Mouse (Mus musculus): ENCODE data around the gene Cd68.
"Not testable (repeated sequence)": the region's sequence is repeated elsewhere in the genome, so short reads cannot be mapped to it uniquely, and the experiment has no call there.

The Cd68 gene

GRCm38 (mm10) chr11:69622406-69622805, 43.5 kb downstream of the Cd68 start:
- peak; percentile 51 to 63 for DNase-seq

GRCm38 (mm10) chr11:69621571-69622268, 44.2 kb downstream of the Cd68 start, which contains the start of gene Sat2:
Sat2 (plus strand) TSS chr11:69622024.
- DNase-seq, result peak; percentile 64

- no peak for DNase-seq
These were observed 45.4 kb downstream of the Cd68 start for GRCm38 (mm10) chr11:69620394-69621081.

- DNase-seq, result no peak
These were observed 48.1 kb downstream of the Cd68 start, which contains the start of gene Shbg for GRCm38 (mm10) chr11:69617805-69618204. Shbg (minus strand) TSS chr11:69617905.

- no peak for DNase-seq
These were observed 49.2 kb downstream of the Cd68 start for GRCm38 (mm10) chr11:69616781-69617180.

- not testable (repeated sequence) for DNase-seq
These were observed 51.7 kb downstream of the Cd68 start for GRCm38 (mm10) chr11:69614257-69614588.
